Mouse (Mus musculus) mouse trophoblast stem cell (cell line): ENCODE results near the gene Aip.
"Not testable (repeated sequence)": the region's sequence is repeated elsewhere in the genome, so short reads cannot be mapped to it uniquely, and the experiment has no call there.

Source experiments
- in situ Hi-C, 2 experiments: fragments of 300-500 bp; cut with MseI, MboI; formaldehyde crosslinking; loops; 2 replicates in 1 of 2; 3 replicates in 1 of 2; pipeline ENCODE4 v1.15.1; 2025

The Aip gene

DNA sequence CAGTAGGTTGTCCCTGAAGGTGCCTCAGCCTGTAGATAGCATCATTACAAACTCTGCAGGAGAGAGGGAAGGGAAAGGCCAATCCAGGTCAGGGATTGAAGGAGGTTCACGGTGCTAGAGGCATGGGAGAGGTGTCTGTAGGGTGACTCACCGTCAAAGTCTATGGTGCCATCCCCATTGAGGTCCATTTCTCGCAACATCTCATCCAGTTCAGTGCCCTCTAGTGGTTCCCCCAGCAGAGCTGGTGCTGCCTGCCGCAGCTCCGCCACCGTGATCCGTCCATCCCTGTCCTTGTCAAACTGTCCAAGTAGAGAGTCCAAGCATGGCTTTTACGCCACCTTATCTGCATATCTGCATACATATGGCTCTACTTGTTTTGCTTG, 10.3 kb upstream of the Aip start:
- in situ Hi-C loops, result not testable (repeated sequence)

DNA sequence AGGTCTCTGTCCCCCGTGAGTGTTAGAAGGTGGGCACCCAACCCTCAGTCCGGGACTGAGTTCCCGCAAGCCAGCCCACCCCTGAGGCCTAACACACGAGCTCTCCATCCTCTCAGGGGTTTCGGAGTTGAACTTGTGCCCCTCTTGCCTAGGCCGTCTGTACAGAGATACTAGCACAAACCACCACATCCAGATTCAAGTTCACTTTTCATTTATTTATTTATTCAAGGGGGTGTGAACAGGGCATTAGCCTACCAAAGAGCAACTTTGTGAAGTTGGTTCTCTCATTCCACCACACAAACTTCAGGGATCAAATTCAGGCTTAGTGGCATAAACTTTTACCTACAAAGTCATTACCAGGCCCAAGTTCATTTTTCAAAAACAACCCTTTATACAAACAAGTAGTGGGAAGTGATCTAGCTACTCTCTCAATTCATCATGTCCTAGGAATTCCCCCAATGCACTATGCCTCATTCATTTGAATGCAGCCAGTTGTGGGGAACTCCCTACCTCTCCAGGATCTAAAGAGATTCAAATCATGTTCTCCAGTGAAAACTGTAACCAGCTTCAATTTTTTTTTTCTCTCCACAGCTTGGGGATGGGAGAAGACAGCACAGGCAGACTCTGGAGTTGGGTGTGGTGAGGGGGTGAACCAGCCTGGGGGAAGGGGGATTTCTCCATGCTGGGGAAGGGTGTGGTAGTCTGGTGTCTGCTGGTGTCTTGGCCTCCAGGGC, 9.7 kb upstream of the Aip start:
- in situ Hi-C loops, result not testable (repeated sequence)

DNA sequence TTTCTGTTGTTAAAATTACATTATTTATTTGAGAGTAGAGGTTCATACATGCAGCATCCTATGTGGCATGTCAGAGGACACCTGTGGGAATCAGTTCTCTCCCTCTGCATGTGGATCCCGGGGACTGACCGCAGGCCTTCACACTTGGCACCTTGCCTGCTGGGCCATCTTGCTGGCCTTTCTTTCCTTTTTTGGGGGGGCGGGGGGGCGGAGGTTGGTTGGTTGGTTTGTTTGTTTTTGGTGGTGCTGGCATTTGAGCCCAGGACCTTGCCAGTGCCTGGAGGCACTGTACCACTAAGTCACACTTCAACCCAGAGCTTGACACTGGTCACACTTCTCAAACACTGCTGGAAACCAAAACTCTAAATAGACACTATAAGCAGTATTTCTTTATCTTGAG, 8.7 kb upstream of the Aip start:
- in situ Hi-C loops, result no loop called here

DNA sequence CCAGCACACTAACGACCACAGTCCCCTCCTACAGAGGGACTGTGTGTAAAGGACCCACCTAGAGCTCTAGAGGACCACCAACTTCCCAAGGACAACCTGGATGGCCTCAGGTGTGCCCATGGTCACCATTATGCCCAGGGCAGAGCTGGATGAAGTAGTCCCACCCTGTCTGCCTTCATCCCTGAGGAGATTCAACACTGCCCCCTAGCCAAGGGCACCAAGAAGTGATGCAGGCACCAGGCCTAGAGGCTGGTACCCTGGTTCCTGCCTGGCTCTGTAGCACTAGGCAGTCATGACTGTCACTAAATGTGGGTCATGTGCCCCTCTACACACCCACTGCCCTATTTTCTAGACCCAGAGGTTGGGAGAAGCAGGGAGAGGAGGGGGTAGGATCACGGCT, 6.1 kb upstream of the Aip start:
- in situ Hi-C loops, result no loop called here

DNA sequence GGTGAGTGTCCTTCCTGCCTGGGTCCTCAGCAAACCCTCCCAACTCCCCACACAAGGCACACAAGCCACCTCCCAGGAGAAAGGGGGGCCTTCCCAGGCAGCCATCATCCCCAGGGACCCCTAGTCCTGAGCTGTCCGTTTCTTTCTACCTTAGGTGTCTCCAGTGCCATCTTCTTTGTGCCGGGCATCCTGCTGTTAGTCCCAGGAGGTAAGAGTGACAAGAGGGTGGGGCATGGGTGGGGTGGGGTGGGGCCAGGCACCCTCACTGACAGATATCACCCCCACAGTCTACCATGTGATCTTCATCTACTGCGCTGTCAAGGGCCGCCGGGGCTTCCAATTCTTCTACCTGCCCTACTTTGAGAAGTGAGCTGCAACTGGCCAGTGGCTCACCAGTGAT, 5.4 kb upstream of the Aip start:
- in situ Hi-C loops, result no loop called here

DNA sequence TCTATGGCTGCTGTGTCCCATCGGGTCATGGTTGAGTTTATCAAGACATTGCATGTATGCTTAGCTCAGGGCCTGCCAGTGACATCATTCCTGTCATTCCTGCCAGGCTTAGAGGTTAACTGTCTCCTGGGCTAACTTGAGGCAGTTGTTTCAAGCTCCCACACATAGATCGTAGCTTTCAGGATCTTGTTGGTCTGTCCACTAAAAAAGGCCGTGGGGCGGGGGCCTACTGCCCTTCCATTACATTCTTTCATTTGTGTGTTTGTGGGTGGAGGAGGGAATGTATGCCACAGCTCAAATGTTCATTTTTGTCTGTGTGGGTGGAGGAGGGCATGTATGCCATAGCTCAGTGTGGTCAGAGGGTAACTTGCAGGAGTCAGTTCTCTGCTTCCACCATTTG, 4.4 kb upstream of the Aip start:
- in situ Hi-C loops, result no loop called here

DNA sequence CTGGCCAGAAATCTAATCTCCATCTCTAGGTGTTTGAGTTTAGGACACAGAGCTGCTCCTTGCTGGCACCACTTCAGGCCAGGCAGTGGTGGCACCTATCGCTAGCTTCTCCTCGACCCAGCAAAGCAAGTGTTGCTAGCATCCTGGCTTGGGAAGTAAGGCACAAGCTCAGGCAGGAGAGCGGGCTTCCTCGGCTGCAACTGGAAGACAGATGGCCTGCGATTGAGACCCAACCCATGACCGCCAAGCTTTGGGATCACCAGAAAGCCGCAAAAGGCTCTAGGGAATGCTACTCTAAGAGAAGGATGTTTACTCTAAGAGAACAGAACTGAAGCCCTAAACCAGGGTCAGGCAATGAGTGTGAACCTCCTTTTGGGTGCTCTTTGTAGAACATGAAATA, 3.8 kb upstream of the Aip start:
- in situ Hi-C loops, result no loop called here

DNA sequence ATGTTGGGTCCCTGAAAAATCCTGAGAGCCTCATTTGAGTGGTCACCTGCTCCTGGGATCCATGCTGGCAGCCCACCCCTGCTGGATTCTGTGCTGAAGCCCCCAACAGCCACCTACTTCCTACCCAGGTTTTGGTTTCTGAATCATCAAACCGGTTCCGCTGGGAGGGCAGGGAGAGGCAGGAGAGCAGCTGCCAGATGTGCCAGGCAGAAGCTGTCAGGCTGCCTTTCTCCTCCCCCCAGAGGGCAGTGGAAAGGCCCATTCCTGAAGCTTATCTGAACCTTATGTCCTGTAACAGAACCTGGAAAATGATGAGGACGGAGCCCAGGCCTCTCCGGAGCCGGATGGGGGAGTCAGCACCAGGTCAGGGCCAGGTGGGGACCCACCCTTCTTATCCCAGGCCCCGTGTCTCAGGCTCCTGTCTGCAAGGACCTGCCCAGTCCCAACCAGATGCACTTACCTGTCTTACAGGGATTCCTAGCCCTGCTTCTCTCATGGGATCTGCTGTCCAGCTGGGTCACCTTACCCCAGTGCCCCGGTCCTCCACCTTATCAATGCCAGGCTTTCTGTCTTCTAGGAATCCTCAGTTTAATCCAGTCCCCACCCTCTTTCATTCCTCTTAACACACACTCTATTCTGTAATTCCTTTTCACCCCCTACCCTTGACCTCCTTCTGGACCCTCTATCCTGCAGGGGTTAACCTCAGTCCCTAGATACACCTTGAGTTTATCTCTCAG, 1.3 kb upstream of the Aip start:
- in situ Hi-C loops, result no loop called here

DNA sequence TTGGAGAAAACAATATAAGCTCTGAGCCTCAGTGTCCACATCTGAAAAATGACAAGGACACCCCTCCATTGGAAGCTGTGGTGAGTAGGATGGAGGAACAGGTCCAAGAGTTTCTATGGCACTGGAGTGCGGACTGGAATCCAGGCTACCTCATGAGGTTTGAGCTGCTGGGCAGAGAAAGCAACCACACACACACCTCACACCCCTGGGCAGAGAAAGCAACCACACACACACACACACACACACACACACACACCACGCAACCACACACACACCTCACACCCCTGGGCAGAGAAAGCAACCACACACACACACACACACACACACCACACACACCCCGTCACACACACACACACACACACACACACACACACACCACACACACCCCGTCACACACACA, 390 bp downstream of the Aip start:
- in situ Hi-C loops, result not testable (repeated sequence)

DNA sequence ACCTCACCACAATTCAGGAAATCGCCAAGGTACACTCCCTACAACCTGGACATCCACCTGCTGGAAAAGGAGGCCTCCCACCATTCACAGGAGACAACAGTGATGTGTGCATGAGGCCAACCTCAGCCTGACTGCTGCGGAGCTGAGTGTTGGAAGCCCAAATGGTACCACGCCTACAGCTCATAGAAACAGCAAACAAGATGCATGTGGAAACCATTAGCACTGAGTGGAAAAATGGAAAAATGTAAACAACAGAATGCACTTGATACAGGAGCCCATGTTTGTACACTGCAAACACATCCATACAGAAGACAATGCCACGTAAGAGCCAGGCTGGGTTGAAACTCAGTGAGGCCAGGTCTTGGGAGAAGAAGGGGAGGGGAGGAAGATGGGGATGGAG, 1.2 kb downstream of the Aip start:
- in situ Hi-C loops, result no loop called here

DNA sequence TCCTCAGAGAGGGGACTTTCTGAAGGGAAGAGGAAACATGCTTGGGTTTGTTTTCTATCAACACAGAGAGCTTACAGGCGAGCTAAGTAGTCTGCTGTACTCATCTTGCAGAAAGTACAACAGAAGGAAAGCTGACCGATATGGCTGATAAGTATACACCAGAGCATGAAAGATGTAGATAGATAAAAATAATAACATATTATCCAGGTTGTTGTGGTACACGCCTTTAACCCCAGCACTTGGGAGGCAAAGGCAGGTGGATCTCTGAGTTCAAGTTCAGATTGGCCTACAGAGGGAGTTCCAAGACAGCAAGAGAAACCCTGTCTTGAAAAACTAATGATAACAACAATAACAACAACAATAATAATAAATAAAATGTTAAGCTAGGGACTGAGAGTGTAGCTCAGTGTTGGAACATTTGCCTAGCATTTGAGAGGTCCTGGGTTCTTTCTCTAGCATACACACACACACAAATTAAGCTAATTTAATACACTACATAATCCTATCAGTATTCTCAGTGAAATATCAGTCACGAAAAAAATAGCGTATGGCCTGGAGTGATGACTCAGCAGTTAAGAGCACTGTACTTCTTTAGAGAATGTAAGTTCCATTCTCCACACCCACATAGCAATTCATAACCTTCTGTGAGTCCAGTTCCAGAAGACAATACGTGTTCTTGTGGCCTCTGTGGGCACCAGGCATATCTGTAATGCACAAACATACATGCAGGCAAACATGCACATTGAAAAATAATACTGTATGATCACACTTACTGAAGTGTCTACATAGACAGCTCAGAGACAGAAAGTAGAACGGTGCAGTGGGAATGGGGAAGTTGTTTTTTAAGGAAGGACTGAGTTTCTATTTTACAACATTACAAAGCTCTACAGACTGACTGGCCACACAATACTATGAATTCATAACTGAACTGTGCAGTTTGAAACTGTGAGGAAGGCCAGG, 3.0 kb downstream of the Aip start:
- in situ Hi-C loops, result no loop called here

DNA sequence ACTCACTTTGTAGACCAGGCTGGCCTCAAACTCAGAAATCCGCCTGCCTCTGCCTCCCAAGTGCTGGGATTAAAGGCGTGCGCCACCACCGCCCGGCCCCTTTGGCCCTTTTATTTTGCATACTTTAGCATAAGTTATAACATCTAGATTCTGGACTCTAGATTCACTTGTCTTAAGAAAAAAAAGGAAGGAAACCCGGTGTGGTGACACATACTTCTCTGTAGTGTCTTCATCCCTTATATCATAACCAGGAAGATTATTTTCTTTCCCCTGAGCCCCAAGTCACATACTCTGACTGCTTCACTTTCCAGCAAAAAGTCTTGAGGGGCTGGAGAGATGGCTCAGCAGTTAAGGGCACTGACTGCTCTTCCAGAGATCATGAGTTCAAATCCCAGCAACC, 3.8 kb downstream of the Aip start:
- in situ Hi-C loops, result not testable (repeated sequence)

DNA sequence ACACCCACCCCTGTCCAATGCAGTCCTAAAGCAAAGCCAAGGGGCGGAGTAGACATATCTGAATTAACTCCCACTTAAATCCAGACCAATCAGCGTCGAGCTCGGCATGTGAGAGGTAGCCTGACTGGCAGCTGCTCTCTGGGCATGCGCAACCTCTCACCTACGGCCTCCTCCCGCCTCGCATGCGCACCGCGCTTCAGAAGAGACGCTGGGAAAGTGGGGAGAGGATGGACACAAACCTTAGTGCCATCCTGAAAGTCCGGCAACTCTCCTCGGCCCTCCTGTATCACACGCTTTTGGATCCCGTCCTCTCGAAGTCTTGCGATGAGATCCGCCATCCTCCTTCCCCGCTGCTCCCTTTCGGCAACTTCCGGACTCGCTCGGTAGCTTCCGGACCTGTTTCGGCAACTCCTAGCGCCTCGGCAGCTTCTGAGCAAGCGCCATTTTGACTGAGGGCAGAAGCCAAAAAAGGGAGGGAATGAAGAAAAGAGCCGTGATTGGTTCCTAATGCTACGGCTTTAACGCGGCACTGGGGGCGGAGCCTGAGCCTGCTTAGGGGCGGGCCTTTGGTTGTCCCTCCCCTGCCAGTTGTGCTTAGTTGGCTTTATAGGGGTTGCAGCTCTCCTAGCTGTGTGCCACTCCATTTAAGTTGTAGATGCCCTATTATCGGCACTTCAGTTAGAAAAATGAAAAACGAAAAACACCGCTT, 4.4 kb downstream of the Aip start:
- in situ Hi-C loops, result no loop called here

DNA sequence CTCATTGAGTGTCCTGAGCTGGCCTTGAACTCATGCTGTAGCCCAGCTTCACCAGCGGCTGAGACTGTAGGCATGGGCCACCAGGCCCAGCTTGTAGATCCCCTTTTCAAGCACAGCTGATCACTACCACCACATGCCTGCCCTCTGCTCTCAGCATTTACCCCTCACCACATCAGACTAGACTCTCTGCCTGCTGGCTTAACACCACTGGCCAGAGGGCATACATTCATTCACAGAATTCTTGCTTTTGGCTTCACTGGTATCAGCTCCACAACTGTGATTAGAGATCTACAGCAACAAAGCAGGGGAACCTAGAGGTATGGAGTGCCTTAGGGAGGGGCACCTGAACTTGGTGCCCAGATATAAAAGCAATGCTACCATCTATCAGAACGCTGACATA, 5.2 kb downstream of the Aip start:
- in situ Hi-C loops, result no loop called here

DNA sequence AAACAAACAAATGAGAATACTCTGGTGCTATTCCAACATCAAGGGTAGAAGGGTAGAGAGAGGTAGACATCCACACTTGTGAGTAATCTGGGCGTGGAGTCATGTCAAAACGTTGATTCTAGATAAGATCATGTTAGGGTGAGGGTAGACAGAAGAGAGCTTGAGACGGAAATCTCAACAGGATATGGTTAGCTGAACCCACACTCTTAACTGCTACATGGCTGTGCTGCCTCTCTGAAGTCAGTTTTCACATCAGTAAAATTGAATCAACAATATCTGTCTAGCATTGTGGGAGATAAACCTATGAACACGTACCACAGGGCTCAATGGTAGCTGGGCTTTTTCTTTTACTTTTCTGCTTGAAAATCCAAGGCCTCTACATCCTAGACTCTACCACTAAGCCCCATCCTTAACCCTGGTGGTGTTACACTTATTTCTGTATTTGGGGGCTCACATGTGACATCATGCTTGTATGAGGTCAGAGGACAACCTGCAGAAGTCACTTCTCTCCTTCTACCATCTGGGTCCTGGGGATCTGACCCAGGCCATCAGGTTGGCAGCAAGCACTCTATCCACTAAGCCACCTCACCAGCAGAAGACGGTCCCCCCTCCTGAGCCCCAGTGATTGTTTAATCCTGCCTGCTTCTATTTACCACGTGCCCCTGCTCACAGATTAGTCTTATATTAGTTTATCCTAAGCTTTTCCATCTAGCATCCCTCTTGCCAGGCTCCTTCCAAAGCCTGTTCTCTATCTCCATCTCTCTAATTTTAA, 5.8 kb downstream of the Aip start:
- in situ Hi-C loops, result no loop called here

DNA sequence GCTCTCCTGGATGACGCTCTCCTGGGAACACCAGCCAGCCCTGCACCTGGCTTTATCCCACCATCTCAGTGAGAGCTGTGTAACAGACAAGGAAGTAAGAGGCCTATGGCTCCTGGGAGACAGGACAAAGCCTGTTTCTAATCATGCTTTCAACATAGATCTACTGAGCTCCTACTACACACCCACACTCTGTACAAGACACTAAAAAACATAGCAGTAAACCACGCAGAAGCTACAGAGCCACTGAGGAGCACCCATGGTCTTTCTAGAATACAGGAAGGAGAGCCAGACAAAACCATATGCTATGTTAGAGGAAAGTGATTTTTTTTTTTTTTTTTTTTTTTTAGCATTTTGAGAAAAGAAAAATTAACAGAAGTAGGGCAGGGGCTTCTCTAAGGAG, 7.3 kb downstream of the Aip start:
- in situ Hi-C loops, result no loop called here

DNA sequence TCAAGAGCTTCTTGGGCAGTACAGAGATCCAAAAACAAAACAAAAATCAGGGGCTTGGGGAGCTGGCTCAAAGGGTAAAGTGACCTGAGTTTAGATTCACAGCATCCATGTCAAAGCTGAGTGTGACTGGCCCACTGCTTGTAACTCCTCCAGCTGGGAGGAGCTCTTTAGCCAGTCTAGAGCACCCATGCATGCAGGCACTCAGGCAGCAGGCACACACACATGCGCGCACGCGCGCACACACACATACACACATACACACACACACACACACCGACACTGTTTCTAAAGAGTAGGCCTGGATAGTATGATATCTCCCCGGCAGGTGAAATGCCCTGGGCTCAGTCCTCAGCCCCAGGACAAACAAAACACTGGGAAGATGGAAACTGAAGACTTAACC, 8.7 kb downstream of the Aip start:
- in situ Hi-C loops, result no loop called here

DNA sequence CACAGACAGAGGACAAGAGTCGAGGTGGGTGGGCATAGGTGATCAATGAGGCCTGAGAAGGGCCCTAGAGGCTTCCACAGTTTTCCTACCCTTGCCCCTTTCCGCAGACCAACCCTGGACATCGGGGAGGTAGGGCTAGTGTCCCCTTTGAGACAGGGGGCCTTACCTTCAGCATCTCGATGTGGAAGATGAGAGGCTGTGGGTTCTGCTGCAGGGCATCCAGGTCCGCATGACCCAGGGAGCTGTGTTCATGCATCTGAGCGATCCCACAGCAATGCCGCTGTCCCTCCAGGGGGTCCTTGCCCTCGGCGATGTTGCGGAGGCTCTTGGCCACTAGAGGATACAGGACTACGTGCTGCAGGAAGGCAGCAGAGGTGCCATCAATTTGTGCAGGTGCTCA, 9.8 kb downstream of the Aip start:
- in situ Hi-C loops, result no loop called here

DNA sequence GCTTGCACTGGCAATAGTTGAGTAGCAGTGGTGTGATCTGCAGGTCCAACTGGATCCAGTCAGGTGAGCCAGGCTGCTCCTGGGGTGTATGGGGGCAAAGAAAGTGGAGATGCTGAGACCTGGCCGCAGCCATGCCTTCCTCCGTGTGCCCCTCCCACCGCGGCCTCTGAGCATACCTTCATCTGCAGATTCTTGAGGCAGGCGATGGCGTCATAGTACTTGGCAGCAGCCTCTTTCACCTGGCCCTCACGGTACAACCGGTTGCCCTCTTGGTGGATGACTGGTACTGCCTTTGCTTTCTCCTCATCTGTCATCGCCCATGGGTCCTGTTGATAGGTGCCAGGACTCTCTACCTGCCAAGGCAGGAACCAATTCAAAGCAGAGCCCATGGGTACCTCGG, 10.5 kb downstream of the Aip start:
- in situ Hi-C loops, result no loop called here

DNA sequence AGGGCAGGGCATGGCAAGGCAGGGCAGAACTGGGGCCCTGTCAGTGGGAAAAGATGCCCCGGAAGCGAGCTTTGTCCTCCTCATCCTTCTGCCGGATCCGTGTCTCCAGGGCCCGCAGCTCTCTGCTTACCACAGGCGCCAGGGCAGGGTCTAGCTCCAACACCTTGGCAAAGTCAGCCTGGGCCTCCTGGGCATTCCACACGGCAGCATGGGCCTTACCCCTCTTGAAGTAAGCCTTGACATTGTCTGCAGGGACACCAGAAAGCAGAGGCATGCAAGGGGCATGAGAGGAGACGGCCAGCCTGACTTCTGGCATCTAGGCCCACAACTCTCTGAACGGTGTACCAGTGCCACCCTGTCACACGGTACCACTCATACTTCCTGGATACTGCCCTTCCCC, 11.1 kb downstream of the Aip start:
- in situ Hi-C loops, result no loop called here

DNA sequence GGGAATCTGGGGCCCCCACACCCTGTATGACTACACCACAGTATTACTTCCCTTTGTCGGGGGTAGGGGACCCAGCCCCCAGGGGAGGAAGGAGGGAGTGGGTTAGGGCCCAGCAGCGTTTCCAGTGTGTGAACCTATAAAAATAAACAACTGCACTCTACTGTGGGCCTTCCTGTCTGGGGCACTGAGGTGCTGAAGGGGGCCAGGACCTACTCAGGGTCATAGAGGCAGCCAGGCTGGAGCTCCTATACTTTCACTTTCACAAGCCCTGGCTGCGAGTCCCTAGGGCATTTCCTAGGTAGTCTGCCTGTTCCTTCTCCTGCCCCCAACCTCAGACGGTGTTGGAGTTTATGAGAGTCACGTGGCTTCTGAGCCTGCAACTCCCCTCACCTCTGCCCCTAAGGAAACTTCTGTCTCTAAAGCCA, 11.8 kb downstream of the Aip start:
- in situ Hi-C loops, result no loop called here
